Mouse (Mus musculus): ENCODE results near the gene Tfeb.

Tfeb gene

DNA sequence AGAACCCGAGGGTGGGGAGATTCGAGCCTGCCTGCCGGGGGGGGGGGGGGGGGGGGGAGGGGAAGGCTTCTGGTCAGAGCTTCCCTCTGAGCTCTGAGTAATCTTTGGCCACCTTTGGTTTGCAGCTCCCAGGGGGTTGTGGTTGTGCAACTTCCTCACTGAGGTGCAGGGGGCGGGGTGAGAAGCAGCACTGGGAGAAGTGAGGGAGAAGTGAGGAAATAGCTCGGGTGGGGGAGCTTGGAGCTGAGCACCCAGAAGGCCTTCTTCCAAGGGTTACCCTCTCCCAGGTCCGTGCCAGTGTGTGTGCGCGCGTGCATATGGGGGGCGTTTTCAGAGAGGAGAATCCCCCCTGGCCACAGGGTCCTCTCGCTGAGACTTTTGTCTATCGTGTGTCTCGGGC, 17.4 kb downstream of the Tfeb start:
- DNase-seq: peak; percentile 31 to 81

DNA sequence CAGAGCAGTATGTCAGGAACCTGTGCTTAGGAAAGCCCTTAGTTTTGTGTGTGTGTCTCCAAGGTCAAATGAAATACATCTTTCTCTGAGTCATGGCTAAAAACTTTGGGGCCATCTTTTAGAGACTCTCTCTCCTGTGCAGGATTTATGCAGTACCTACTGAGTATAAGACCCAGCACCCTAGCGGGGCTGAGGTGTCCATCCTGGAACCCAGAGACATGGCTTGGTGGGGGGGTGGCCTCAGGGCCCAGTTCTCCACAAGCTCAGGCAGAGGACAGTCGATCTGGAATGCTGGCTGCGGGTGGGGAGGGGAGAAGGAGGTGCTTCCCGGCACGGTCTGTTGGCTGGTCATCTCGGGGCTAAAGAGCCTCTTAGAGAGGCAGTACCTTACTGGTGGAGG, 19.5 kb downstream of the Tfeb start:
- no peak for DNase-seq

DNA sequence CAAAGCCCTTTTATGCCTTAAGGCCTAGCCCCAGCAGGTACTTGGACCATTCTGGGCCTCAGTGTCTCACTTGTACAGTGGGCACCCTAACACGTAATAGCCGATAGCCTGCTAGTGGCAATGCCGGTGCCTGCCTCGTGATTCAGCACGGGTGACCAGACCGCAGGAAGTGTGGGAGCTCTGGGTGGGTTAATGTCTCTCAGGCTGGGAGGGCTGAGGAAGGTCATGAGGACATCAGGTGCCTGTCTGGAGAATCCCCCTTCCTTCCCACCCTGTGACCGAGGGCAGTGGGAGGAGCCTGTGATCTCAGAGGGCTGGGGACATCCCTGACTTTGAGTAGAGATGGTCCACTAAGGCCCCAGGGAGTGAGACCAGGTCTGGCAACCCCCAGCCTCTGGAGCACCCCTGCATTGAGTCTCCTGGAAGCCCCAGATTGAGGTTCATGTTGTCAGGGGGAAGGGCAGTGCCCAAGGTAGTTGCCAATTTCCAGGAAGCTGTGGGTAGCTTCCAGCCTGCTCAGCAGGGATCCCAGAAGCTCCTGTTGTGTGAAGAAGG, 20.3 kb downstream of the Tfeb start:
- no peak for DNase-seq

DNA sequence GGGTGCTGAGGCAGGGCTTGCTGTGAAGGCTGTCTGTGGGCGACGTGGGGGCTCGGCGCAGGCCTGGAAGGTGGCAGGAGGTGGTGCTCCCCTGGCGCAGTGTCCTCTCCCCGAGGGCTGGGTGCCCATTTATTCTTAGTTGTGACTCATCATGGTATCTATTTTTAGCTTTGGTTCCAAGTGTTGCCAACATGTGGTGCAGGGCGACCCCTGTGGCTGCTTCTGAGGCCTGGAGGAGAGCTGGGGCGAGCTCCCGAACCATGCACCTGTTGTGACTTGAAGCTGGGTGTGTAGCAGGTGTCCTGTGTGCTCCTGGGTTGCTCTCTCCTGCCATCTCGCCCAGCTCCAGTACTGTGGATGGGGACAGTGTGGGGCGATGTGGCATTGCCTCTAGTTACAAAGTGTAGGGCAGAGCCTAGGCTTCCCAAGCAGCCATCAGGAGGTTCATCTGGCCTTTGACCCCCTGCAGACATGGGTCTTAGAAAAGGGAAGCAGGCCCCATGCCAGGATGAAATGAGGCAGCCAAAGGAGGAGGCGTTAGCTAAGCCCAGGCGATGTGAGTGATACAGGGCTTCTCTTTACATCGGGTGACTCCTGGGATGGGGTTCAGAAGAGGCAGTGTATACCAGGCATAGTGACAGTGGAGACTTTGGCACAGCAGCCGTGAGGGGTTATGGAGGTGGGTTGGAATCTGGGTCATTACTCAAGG, 23.0 kb downstream of the Tfeb start:
- peak in 1 of 2 experiments; percentile 44 for DNase-seq

DNA sequence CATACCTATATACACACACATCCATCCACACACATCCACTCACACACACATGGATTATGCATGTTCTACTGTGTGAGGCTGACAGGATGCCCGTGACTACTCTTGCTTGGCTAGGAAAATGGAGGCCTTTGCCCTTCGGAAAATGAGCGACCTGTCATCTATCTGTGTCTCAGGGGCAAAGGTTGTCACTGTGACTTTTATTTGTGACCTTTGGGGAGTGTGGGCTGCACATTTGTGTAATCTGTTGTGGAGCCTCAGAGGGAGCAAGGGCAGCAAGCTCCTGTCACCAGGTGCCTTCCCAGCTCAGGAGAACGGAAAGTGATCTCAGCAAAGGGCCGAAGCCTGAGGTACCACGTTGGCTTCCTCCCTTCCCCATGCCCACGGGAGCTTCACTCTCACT, 25.2 kb downstream of the Tfeb start:
- DNase-seq: no peak

DNA sequence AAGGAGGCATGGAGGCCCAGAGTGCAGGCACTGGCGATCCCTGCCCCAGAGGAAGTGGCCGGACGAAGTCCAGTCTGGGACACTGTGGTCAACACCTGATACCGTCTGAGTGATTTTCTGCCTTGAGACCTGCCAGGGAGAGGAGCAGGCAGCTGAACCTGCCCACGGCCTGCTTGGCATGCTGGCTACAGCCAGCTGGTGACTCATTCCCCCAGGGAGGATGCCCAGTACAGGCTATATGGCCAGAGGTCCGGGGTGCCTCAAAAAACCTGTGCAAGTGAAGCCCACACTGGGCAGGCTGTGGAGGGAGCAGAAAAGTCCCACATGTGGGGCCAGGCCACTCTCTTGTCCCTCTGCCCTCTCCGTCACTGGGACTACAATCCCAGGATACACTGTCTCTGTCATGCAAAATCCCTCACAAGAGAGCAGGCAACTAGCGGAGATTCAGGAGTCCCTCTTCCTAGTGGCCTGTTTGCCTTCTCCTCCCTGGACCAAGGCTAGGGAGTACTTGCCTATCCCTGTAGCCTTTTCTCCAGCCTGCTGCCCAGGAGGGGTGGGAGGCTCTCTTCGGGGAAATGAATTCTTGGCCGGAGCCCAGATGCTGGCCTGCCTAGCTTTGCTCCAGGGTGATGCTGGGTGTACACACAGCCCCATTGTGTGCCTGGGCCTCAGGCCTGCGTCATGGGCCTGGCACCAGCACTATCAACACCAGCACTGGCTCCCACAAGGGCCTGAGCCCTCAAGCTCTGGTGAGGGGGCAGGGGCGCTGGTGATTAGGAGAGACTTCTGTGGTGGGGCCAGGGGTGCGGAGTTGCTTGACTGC, 25.9 kb downstream of the Tfeb start:
- peak; percentile 70 to 80 for DNase-seq

DNA sequence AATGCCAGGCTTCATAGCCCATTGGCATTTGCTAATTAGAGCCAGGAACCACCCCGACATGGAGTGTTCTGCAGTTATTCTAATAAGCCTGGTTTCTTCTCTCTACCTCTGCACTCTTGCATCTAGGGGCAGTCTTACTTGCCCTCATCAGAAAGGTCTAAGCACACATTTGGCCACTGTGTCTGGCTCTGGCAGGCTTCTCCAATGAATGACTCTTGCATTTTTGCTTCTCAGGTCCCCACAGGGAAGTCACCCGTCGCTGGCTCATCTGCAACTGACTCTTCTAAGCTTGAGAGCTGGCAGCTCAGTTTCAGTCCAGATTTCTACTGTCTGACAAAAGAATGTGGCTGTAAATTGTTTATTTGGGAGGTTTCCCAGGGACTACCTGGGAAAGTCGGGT, 29.2 kb downstream of the Tfeb start:
- DNase-seq: no peak

DNA sequence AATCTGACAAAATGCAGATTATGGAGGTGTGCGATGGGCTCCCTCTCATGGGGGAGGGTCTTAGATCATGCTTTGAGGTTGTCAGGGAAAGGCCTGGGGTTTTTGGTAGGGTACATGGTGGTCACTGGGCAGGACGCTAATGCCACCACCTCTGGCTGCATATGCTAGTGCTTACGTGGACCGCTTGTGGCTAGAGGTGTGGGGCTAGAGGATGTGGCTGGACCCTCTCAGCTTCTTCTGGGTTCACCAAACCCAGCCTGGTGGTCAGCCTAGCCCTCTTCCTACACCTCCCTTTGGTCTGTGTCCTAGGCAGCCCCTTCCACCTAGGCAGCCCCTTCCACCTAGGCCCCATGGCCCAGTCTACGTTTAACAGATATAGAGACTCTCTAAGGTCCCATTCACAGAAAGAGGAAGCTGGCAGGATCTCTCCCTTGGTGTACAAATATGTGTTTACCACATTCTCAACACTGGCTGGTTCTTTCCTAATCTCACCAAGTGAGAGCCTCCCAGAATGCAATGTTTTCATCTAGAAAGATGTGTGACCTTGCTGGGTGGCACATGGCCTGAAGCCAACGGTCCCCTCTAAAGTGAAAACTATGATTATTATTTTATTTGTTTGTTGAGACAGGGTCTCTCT, 29.7 kb downstream of the Tfeb start:
- no peak for DNase-seq

DNA sequence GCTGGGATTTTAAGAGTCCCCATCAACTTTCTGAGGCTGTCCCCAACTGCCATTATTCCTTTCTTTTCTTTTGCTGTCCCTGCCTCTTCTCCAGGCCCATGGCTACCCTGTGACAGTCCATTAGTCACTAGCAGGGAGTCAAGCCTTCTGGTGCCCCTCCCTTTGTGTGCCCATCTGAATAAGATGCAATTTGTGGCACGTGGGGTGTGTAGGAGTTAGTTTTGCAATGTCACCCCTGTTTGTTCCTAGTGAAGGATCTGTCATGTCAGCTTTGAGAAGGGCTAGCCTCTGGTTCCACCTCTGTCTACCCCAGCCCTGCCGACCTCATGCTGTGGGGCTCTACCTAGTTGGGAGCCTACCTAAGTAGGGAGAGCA, 30.2 kb downstream of the Tfeb start:
- no peak for DNase-seq

DNA sequence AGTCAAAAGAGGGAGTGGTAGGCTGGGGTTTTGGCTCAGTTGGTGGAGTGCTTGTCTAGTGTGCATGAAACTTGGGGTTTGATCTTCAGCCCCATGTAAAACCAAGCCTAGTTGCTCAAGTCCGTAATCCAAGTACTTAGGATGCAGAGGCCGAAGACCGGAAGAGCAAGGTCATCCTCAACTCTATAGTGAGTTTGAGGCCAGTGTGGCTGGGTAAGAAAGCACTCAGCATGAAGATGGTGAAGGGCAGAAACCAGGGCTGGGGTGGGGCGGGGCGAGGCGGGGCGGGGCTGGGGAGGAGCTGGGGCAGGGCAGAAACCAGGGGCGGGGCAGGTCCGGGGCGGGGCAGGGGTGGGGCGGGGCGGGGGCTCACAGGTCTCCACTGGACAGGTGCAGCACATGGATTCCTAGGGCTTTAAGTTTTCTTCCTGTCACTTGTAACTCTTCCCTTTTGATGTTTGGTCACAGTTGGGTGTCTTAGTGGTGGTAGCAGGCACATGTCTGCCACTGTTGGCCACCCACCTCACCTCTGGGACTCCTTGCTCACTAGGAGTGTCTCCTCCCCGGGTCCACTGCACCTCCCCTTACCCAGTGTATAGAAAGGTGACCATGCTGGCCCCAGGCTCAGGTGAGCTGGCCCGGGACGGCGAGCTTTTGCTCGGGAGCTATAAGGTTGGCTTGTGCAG, 30.8 kb downstream of the Tfeb start:
- DNase-seq: peak in 1 of 2 experiments; percentile 33

DNA sequence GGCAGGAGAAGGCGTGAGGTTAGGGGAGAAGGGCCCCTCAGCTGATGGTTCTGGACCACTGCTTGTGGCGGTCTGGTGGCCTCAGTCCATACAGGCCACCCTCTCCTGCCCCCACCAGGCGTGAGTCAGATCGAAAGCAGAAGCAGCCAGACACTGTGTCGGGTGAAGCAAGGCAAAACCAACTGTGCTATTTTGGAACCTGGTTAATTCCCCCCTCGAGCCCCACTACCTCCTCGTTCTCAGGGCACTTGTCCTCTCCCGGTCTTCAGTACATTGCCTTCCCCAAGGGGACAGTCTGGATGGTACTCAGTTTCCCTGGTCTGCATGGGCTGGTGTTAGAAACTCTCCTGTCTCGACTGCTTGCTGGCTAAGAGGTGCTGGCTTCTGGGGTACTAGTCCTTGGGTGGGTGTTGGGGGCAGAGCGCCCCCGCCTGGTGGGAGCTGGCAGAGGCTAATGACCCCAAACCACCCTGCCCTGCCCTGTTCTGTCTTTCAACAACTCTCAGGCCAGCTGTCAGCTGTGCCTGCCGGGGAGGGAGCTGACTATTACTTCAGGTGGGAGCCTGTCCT, 32.0 kb downstream of the Tfeb start:
- peak in 1 of 2 experiments; percentile 51 for DNase-seq

DNA sequence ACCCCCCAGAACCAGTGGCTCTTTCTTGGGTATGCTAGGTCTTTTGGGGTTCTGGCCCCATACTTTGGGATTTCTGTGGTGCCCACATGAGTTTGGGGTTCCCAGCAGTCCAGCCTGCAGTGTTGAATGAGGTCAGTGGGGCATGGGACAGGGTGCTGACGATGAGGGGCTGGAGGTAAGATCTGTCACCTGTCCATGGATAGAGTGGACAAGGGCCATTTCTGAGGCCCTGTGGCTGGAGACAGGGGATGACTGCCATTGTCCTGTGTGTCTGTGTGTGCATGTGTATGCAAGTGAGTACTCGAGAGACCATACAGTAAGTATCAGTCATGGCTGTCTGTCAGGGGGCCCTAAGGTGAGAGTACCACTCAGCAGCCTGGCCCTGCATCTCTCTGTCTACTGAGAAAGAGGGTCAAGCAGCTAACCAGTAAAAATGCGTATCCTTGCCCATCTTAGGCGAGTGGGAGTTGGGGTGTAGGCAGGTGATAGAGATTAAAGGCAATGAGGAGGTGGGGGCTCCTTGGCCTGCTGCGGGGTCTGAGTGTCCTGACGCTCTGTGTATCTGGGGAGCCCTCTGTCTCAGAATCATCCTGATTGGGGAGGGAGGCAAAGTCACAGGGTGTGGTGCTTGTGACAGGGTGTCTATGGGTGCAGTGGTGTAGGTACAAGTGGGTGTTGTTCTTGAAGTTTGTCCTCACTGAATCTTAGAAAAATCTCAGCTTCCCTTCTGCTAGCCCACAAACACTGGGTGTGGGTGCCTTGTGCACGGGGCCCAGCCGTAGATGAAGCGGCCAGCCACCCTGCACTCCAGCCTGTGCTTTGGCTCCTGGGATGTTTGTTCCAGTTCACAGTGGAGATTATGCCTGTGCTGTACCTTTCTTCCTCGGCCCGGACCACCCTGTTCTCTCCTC, 32.8 kb downstream of the Tfeb start:
- no peak for DNase-seq

DNA sequence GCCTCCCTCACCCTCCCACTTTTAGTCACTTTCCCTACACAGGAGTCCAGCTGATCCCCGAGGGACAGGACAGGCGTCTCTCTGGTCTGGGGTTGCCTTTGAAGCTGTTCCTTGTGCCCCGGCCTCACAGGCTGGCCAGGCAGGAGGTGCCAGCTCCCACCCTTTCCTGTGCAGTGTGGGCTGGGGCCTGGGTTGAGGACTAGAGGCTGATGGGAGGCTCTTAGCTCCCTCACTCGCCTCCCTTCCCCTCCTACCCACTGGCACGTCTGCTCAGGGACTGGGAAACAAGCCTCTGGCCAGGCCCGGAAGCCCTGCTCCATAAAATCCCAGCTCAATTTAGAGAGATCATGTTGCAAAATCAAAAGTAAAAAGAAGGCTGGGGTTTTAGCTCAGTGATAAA, 36.8 kb downstream of the Tfeb start:
- peak in 1 of 2 experiments; percentile 42 for DNase-seq

DNA sequence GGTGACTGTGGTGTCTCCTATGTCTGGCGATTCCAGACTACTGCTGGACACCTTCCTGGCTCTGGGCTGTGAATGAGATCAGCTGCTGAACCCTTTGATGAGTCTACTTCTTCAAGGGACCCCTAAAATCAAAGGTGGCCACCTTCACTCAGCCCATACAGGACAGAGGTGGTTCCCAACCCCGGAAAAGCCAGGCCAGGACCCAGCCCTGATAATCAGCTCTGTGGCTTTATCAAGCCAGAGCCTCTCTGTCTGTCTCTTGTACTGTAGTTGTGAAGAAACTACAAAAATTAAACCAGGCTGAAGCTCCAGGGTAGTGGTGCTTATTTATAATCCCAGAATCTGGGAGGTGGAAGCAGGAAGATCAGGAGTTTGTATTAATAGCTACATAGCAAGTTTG, 40.3 kb downstream of the Tfeb start:
- DNase-seq: no peak

DNA sequence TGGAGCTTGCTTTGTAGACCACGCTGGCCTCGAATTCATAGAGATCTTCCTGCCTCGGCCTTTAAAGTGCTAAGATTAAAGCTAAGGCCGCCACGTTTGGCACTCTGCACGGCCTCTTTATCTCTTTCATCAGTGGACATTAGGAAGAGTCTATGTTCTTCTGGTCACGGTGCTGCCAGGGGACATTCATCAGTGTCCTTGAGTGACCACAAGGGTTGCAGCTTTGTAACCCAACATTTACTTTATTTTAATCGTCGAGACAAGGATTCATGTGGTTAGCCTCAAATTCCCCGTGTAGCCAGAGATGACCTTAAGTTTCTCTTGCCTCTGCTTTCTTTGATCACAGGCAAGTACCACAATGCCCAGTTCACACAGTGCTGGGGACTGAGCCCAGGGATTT, 43.6 kb downstream of the Tfeb start:
- DNase-seq: no peak

DNA sequence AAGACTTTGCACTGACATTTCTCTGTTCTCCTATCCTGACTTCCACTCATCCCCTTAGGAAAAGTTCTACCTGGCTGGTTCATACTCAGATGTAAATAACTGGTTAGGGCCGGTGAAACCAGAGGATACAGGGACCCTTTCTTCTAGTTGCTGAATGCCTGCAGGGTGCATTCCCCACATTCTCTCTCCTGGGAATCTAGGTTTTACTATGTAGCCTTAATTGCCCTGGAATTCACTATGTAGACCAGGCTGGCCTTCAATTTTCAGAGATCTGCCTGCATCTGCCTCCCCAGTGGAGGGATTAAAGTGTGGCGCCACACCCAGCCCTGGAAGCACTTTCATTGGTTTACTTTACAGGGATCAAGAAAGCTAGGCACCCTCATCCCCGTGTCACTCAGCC, 45.7 kb downstream of the Tfeb start:
- no peak for DNase-seq

DNA sequence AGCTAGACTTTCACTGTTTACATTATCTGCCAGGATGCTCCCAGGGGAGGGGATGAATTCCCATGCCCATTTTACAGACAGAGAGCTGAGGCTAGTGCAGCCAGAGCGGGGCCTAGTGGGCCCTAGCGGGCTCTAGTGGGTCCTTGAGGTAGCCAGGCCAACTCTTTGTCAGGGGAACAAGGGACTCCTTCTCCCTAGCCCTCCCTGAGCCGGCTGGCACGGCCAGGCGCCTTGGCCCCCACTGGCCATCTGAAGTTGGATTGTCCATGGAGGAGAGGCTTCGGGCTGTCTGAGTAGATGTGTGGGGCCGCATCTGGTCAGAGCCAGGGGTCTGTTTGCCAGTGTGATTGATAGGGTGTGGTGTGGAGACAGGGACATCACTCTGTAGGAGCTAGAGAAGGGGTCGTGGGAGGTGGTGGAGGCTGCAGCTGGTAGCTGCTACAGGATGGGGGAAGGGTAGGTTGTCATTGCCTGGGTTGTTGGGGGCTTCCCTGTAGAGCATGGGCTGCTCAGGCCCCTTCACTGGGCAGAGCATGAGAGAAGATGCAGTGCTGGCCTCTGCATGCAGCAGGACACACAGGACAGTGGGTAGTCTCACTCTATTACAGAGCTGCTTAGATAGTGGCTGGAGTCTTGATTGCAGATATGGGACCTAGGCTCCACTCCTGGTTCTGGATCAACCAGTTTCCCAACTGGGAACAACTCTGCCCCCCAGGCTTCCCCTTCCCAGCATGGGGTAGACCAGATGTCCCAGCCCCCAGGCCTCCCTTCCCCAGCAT, 46.8 kb downstream of the Tfeb start:
- no peak for DNase-seq

DNA sequence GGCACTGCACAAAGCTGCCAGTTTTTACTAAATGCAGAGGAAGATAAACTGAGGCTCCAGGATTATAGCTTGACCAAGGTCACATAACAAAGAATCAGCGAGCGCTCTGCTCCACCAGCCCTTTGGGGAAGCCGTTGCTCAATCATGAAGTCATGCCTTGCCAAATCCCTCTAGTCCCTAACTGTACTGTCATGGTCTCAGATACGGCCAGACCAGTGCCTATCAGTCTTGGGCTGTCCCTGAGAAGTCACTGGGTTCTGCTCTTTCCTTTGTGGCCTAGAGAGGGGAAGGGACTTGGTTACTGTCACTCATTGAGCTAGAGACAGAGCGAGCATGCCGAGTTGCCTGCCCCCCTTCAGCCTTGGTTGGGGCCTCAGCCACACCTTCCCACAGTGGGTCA, 47.6 kb downstream of the Tfeb start:
- DNase-seq: no peak

DNA sequence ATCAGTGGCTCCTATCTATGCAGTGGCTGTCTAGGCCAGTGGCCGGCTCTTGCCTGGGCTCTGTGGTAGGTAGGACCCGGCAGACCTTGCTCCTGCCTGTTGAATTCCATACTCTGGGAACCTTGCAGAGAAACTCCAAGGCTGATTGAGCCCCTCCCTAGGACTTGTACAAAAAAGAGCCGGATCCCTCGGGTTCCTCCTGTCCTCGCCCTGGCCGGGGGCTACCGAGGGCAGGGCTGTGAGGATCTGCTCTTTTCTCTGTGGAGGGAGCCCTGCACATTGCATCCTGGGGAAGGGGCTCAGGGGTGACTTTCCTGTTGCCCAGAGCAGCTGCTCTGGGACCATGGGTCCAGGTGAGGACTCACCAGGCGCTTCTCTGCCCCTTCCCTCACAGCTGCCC, 50.8 kb downstream of the Tfeb start:
- no peak for DNase-seq

DNA sequence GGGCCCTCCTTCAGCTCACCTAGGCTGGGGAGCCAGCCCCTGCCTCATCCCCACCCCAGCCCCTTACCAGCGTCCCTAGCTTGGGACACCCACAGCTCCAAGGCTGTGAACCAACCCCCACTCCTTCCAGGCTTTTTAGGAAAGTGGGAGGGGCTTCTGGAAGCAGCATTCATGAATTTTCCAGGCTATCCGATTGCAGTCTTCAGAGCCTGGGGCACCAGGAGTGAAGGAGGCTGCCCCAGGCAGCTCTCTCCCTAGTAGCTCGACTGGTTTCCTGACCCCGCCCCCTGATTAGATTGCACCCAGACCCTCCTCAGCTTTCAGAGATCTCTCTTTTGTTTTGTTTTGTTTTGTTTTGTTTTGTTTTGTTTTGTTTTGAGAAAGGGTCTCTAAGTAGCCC, 51.5 kb downstream of the Tfeb start:
- DNase-seq: no peak

DNA sequence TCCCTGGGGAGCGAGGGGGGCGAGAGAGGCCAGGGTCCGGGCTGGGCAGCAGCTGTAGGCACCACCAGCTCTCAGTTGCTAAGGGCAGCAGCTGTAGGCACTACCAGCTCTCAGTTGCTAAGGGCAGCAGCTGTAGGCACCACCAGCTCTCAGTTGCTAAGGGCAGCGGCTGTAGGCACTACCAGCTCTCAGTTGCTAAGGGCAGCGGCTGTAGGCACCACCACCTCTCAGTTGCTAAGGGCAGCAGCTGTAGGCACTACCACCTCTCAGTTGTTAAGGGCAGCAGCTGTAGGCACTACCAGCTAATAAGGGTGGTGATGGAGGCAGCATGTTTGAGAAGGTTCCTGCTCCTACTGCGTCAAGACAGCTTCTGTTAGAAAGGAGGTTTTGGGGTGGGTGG, 52.2 kb downstream of the Tfeb start:
- no peak for DNase-seq

Measured in kidney, postnatal 25 days (tissue).